Mouse (Mus musculus) bone marrow, adult 2 months (tissue): ENCODE results near the gene Sh3rf3. TPM values are rescaled to one million over a fixed set of nuclear protein-coding genes. Genes with fewer than 3 reads are reported as not detected.
"Not testable (repeated sequence)": the region's sequence is repeated elsewhere in the genome, so short reads cannot be mapped to it uniquely, and the experiment has no call there.

Experiments used
- H3K27ac ChIP-seq: fragments of 200-500 bp; 2 replicates; pipeline ENCODE4 v1.5.1; 2012; ENCODE audit warnings: low read depth, mild to moderate bottlenecking, control low read depth, inconsistent platforms, low read length; ENCODE audit not compliant: control insufficient read depth, poor library complexity, insufficient read depth
- H3K4me1 ChIP-seq: fragments of 200-500 bp; 2 replicates; pipeline ENCODE4 v1.6.1; 2011; ENCODE audit warnings: low read length; ENCODE audit not compliant: control insufficient read depth, insufficient read depth
- H3K4me3 ChIP-seq: fragments of 200-500 bp; replicated peaks from 2 replicates; pipeline ENCODE3; 2011; ENCODE audit warnings: mild to moderate bottlenecking, low read depth, low read length, control low read depth; ENCODE audit not compliant: control insufficient read depth
- CTCF ChIP-seq: fragments of 200-500 bp; IDR thresholded peaks from 2 replicates; pipeline ENCODE4 v1.5.1; 2011; ENCODE audit warnings: low read length, control low read depth; ENCODE audit not compliant: control insufficient read depth, insufficient read depth
- POLR2A ChIP-seq: fragments of 200-500 bp; IDR thresholded peaks from 2 replicates; pipeline ENCODE4 v1.6.1; 2011; ENCODE audit warnings: low read depth, mild to moderate bottlenecking, control low read depth, low read length, borderline replicate concordance; ENCODE audit not compliant: control insufficient read depth
- WGBS: fragments of 180-500 bp; shearing (Covaris S2); methylation state at CpG from one replicate; pipeline ENCODE4 v1.1.7; 2018; 5-methylcytosine and 5-hydroxymethylcytosine counted together
- polyA plus RNA-seq: library from polyadenylated mRNA; stranded (reverse); fragments of >200 nt; gene quantifications from 2 replicates; pipeline ENCODE4 v1.2.4, GENCODE M21; 2011; ENCODE audit warnings: low replicate concordance; ENCODE audit not compliant: missing spikeins, insufficient read depth, insufficient read length

The Sh3rf3 gene
- polyA plus RNA-seq, 1 experiment = 0.27 TPM

- WGBS = 82% methylated on average over 5 of the region's 5 CpGs
These were observed 272.4 kb downstream of the Sh3rf3 start for GRCm38 (mm10) chr10:59085604-59086003.

GRCm38 (mm10) chr10:59086578-59086977 lies 273.4 kb downstream of the Sh3rf3 start:
- TF ChIP-seq CTCF (no peak), POLR2A (no peak)
- WGBS = 80% methylated on average over 5 of the region's 5 CpGs
- Histone ChIP-seq H3K27ac (no peak overlapping the region), H3K4me1 (no peaks in the 10 kb centered on the region), H3K4me3 (no peak overlapping the region)

More at GRCm38 (mm10) chr10:59085604-59086003, 272.4 kb downstream of the Sh3rf3 start:
- TF ChIP-seq CTCF (no peak), POLR2A (no peak)
- H3K27ac ChIP-seq = no peak overlapping the region
- no peak overlapping the region for H3K4me3 ChIP-seq
- no peaks in the 10 kb centered on the region for H3K4me1 ChIP-seq

GRCm38 (mm10) chr10:59089861-59090621 lies 276.9 kb downstream of the Sh3rf3 start:
- TF ChIP-seq POLR2A (no peak), CTCF (no peak)
- Histone ChIP-seq H3K27ac (no peak overlapping the region), H3K4me3 (no peak overlapping the region), H3K4me1 (no peaks in the 10 kb centered on the region)
- WGBS = 76% methylated on average over 14 of the region's 14 CpGs

- Histone ChIP-seq H3K4me1 (no peaks in the 10 kb centered on the region), H3K4me3 (no peak overlapping the region), H3K27ac (no peak overlapping the region)
- 75% methylated on average over 7 of the region's 7 CpGs for WGBS
- no peak for TF ChIP-seq POLR2A
- TF ChIP-seq CTCF = no peak
These were observed 277.4 kb downstream of the Sh3rf3 start for GRCm38 (mm10) chr10:59090622-59090971.

- H3K27ac ChIP-seq = no peak overlapping the region
- TF ChIP-seq POLR2A (no peak), CTCF (no peak)
- no peak overlapping the region for H3K4me3 ChIP-seq
- H3K4me1 ChIP-seq = no peaks in the 10 kb centered on the region
- WGBS = 84% methylated on average over 8 of the region's 8 CpGs
These were observed 278.4 kb downstream of the Sh3rf3 start for GRCm38 (mm10) chr10:59091556-59091955.

GRCm38 (mm10) chr10:59091988-59092387 lies 278.8 kb downstream of the Sh3rf3 start:
- no peak overlapping the region for H3K27ac ChIP-seq
- H3K4me3 ChIP-seq = no peak overlapping the region
- H3K4me1 ChIP-seq = no peaks in the 10 kb centered on the region
- 82% methylated on average over 7 of the region's 7 CpGs for WGBS
- TF ChIP-seq POLR2A (no peak), CTCF (no peak)

- WGBS = 84% methylated on average over 5 of the region's 5 CpGs
These were observed 289.9 kb downstream of the Sh3rf3 start for GRCm38 (mm10) chr10:59103076-59103475.

GRCm38 (mm10) chr10:59104683-59105082 lies 291.5 kb downstream of the Sh3rf3 start:
- TF ChIP-seq CTCF = no peak
- TF ChIP-seq POLR2A = no peak
- Histone ChIP-seq H3K4me1 (no peaks in the 10 kb centered on the region), H3K27ac (no peak overlapping the region), H3K4me3 (no peak overlapping the region)
- WGBS = 84% methylated on average over 5 of the region's 5 CpGs

More at GRCm38 (mm10) chr10:59103076-59103475, 289.9 kb downstream of the Sh3rf3 start:
- H3K4me3 ChIP-seq, H3K27ac ChIP-seq, H3K4me1 ChIP-seq: not testable (repeated sequence)

- no peak overlapping the region for H3K27ac ChIP-seq
- no peaks in the 10 kb centered on the region for H3K4me1 ChIP-seq
- 81% methylated on average over 8 of the region's 8 CpGs for WGBS
- no peak for TF ChIP-seq POLR2A
- no peak for TF ChIP-seq CTCF
- H3K4me3 ChIP-seq = no peak overlapping the region
These were observed 292.7 kb downstream of the Sh3rf3 start for GRCm38 (mm10) chr10:59105885-59106284.
